Mouse (Mus musculus) natural killer cell, adult 2 months (primary cell): ENCODE results near the gene Sirt6.

Experiments
- DNase-seq, 2 experiments: peaks; one replicate each; pipeline ENCODE4 v3.0.0; 2022; ENCODE audit warnings: low spot score in 2 of 2

Sirt6 gene

GRCm38 (mm10) chr10:81595599-81595998 is 32.0 kb downstream of the Sirt6 start:
- DNase-seq, result no peak

GRCm38 (mm10) chr10:81593935-81594334 is 33.7 kb downstream of the Sirt6 start:
- DNase-seq, result no peak

DNA sequence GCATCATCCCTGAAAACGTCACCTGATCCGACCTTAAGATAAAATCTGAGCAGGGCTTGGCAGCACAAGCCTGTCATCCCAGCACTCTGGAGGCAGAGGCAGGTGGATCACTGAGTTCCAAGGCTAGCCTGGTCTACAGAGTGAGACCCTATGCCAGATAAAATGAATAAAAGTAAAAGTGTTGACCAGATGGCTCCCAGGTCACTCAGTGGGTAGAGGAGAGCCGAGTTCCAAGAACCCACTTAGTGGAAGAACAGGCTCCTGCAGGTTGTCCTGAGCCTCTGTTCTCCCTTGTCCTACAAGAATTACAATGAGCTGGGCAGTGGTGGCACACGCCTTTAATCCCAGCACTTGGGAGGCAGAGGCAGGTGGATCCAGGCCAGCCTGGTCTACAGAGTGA is 34.4 kb downstream of the Sirt6 start:
- DNase-seq, result no peak

- DNase-seq, result no peak
Observed at GRCm38 (mm10) chr10:81592631-81593030, 35.0 kb downstream of the Sirt6 start.

GRCm38 (mm10) chr10:81591846-81592245 is 35.8 kb downstream of the Sirt6 start:
- no peak for DNase-seq

GRCm38 (mm10) chr10:81588739-81589138 is 38.9 kb downstream of the Sirt6 start:
- DNase-seq, result no peak

DNA sequence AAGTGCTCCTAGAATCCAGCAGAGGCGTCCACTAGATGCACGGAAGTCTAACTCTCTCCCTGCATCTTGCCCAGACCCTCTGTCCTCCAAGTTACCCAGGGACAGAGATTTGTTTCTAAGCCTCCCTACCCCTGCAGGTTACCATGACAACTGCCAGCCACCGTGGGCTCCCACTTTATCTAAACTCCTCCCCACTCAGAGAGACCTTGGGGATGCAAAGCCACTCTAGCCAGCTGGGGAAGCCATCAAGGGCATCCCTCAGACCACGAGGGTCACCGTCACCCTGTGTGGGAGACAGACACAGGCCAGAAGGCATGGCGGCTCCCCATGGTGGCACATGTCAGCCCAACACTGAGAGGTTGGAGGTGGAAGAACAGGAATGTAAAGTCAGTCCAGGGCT is 44.2 kb downstream of the Sirt6 start:
- DNase-seq, result no peak

DNA sequence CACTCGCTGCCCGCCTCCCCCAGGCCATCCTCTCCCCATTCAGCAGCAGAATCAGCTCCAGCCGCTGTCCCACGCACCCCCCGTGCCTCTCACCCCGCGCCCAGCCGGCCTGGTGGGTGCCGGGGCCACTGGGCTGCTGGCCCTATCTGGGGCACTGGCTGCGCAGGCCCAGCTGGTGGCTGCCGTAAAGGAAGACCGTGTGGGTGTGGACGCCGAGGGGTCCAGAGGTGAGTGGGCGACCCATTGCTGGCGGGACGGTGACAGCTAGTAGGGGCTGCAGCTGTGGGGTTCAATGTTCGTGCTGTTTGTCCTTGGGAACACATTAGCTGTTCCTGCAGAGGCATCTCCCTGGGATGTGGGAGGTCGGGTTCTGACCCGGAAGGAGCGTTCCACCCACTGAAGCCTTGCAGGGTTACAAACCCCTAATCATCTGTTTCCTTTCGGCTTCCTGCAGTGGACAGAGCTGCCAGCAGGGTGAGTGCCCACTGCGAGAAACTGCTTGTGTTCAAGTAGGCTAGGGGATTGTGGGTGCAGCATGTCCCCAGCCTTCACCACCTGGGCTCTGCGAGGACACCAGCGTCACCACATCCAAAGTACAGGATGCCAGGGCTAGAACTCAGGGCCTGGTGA is 47.0 kb downstream of the Sirt6 start:
- DNase-seq, result peak; percentile 56 to 57

- DNase-seq, result peak in 1 of 2 experiments; percentile 25
Observed at GRCm38 (mm10) chr10:81579967-81580366, 47.6 kb downstream of the Sirt6 start.

- no peak for DNase-seq
Observed at GRCm38 (mm10) chr10:81575695-81576094, 51.9 kb downstream of the Sirt6 start.

DNA sequence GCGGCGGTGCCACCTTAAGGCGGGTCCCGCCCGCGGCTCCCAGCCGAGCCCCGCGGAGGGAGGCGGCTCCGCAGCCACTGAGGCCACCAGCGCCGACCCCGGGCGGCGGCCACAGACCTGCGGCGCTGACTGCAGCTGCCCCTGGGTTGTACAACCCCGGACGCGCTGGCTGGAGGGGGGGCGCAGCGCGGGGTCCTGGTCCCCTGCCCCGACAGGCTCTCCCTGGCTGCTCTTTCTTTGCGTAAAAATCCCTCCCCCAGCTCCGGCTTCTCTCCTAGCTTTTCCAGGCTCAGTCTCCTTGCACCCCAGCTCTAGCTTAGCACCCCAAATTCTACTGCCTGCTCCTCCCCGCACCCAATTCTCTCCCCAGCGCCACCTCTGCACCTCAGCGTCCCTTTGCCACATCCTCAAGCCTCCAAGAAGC is 52.4 kb downstream of the Sirt6 start:
- DNase-seq, result no peak

- DNase-seq, result no peak
Observed at GRCm38 (mm10) chr10:81574081-81575056, 53.2 kb downstream of the Sirt6 start, which contains the start of gene Tle2. Tle2 (plus strand) TSS chr10:81574561.

DNA sequence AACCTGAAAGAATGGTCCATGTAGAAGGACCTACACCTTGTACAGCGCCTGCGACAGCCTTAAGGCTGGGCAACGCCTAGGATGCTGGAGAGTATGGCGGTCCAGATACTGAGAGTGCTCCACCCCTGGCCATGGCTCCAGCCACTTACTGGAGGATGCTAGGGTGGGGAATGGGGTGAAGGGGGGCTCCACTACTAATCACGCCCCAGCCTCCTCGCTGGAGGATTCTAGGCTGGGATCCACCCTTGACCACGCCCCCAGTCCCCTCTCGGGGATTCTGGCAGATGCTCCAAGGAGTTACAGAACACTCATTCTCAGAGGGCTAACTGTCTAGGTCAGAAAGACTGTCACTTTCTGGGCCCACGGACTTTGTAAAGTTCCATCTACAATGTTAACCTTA is 54.6 kb downstream of the Sirt6 start:
- no peak for DNase-seq

- DNase-seq, result no peak
Observed at GRCm38 (mm10) chr10:81572133-81572671, 55.4 kb downstream of the Sirt6 start.
